Mouse (Mus musculus) spleen, adult 2 months (tissue): ENCODE data around the gene Ttll8.

ENCODE experiments used
- CTCF ChIP-seq: fragments of 200-500 bp; IDR thresholded peaks from 2 replicates; pipeline ENCODE4 v1.5.1; 2011; ENCODE audit warnings: mild to moderate bottlenecking, inconsistent platforms; ENCODE audit not compliant: insufficient read depth, insufficient read length, insufficient replicate concordance; ENCODE audit errors: extremely low read depth
- POLR2A ChIP-seq: fragments of 200-500 bp; IDR thresholded peaks from 2 replicates; pipeline ENCODE4 v1.6.1; 2011; ENCODE audit warnings: low read depth, low read length, inconsistent platforms

GRCm38 (mm10) chr15:88999124-88999523, 44.9 kb upstream of the Ttll8 start:
- TF ChIP-seq CTCF (no peak), POLR2A (no peak)
